Mouse (Mus musculus): ENCODE results near the gene Rbm38. TPM values are rescaled to one million over a fixed set of nuclear protein-coding genes. Genes with fewer than 3 reads are reported as not detected.

The Rbm38 gene
- polyA plus RNA-seq, 1 experiment from 2014 or later, result 12.6 TPM

- Histone ChIP-seq H3K79me2 (ENCODE audit: inconsistent target) (no peaks in the 10 kb centered on the region), H3K36me3 (ENCODE audit: inconsistent target) (no peaks in the 10 kb centered on the region), H3K27ac (no peak overlapping the region), H3K4me3 (ENCODE audit: inconsistent target) (no peak overlapping the region)
- WGBS (ENCODE audit: missing documents), result 81% methylated on average over 7 of the region's 8 CpGs
Measured at GRCm38 (mm10) chr2:173050604-173051382, 30.5 kb downstream of the Rbm38 start.

DNA sequence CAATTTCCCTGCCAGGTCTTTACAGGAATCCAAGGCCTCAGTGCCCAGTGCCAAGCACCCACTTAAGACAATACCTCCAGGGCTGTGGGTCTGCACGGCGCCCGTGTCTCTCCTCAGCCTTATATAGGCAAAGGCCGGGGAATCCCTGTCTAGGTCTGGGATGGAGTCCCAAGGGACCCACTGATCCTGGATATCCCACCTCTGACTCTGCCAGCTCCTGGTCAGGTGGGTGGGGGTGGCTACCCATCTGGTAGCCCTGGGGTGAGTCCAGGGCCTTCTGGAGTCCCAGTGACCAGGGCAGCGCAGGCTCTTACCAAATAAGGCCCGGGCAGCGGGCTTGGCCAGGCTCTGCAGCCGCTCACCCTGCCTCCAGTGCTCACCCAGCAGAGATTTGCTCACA, 32.6 kb downstream of the Rbm38 start:
- WGBS (ENCODE audit: missing documents), result 85% methylated on average over 8 of the region's 8 CpGs
- H3K36me3 ChIP-seq (ENCODE audit: inconsistent target), result no peaks in the 10 kb centered on the region
- H3K79me2 ChIP-seq (ENCODE audit: inconsistent target), result no peaks in the 10 kb centered on the region
- no peak overlapping the region for H3K4me3 ChIP-seq (ENCODE audit: inconsistent target)
- no peak overlapping the region for H3K27ac ChIP-seq

DNA sequence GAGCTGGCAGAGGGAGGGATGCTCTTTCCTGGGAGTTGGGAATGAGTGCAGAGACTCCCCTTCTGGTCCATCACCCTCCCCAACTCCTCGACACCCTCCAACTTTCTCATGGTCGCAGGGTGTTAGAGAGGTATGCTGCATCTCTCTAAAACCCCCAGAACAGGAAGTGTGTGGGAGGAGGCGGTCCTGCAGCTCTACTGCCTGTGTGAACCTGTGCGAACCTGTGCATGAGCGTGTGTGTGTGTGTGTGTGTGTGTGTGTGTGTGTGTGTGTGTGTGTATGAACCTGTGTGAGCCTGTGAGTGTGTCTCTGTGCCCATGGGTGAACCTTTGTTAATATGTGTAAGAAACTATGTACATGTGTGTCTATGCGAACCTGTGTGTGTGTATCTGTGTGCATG, 33.5 kb downstream of the Rbm38 start:
- 62% methylated on average over 6 of the region's 6 CpGs for WGBS (ENCODE audit: missing documents)
- Histone ChIP-seq H3K36me3 (ENCODE audit: inconsistent target) (no peaks in the 10 kb centered on the region), H3K4me3 (ENCODE audit: inconsistent target) (no peak overlapping the region), H3K27ac (no peak overlapping the region), H3K79me2 (ENCODE audit: inconsistent target) (no peaks in the 10 kb centered on the region)

DNA sequence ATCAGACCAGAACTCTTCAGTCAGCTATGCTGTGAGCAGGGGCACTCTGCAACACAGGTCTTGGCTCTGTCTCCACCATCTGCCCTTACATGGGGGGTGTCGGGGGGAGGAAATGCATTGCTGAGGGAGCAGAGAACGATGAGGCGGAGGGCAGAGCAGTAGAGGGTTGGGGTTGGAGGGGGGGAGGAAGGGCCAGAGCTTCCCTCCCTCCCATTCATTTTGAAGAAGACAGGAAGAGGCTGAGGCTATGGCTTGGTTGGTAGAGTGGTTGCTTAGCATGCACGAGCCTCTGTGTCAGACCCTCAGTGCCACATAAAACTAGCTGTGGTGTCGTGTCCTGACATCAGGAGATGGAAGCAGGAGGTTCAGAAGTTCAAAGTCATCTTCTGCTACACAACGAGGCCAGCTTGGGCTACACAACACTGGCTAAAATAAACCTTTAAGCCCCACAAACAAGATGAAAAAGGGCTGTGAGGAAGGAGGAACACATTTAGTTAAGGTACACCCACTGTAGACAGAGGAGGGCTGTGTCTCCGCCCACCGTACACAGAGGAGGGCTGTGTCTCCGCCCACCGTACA, 36.1 kb downstream of the Rbm38 start:
- WGBS (ENCODE audit: missing documents), result 61% methylated on average over 7 of the region's 10 CpGs
- Histone ChIP-seq H3K36me3 (ENCODE audit: inconsistent target) (no peaks in the 10 kb centered on the region), H3K79me2 (ENCODE audit: inconsistent target) (no peaks in the 10 kb centered on the region), H3K27ac (no peak overlapping the region), H3K4me3 (ENCODE audit: inconsistent target) (no peak overlapping the region)

DNA sequence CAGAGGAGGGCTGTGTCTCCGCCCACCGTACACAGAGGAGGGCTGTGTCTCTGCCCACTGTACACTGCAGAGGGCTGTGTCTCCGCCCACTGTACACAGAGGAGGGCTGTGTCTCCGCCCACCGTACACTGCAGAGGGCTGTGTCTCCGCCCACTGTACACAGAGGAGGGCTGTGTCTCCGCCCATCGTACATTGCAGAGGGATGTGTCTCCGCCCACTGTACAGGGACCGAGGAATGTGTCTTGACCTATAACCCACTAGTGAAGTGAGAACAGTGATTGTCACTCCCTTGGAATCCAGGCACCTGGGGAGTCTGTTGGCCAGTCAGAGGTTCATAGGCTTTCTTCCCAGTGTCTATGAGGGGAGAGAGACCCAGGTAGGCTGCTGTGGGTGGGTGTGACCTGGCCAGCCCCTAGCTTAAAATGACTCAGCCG, 36.6 kb downstream of the Rbm38 start:
- no peak overlapping the region for H3K4me3 ChIP-seq (ENCODE audit: inconsistent target)
- H3K36me3 ChIP-seq (ENCODE audit: inconsistent target), result no peaks in the 10 kb centered on the region
- H3K79me2 ChIP-seq (ENCODE audit: inconsistent target), result no peaks in the 10 kb centered on the region
- 72% methylated on average over 8 of the region's 11 CpGs for WGBS (ENCODE audit: missing documents)
- H3K27ac ChIP-seq, result no peak overlapping the region

- H3K27ac ChIP-seq, result no peak overlapping the region
- H3K36me3 ChIP-seq (ENCODE audit: inconsistent target), result no peaks in the 10 kb centered on the region
- no peak overlapping the region for H3K4me3 ChIP-seq (ENCODE audit: inconsistent target)
- 82% methylated on average over 10 of the region's 10 CpGs for WGBS (ENCODE audit: missing documents)
- H3K79me2 ChIP-seq (ENCODE audit: inconsistent target), result no peaks in the 10 kb centered on the region
Measured at GRCm38 (mm10) chr2:173057623-173058022, 37.3 kb downstream of the Rbm38 start.

DNA sequence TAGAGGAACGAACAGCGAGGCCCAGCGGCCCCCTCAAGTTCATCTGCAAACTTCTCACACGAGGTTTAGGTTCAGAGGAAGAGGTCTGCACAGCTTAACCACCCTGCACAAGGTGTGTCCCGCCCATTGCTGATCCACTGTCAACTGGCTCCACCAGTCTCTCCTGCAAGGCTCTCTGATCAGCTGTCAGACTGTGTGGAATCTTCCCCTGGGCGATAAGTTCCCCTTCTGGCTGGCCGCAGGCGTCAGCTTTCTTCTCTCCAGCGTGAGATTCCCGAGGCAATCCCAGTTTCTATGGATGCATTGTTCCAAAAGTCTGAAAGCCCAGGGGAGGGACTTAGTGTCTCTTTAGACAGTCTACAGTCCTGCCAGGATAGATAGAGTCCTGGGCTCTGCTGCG, 38.0 kb downstream of the Rbm38 start:
- WGBS (ENCODE audit: missing documents), result 70% methylated on average over 11 of the region's 11 CpGs
- Histone ChIP-seq H3K36me3 (ENCODE audit: inconsistent target) (no peaks in the 10 kb centered on the region), H3K27ac (no peak overlapping the region), H3K79me2 (ENCODE audit: inconsistent target) (no peaks in the 10 kb centered on the region), H3K4me3 (ENCODE audit: inconsistent target) (no peak overlapping the region)

GRCm38 (mm10) chr2:173060450-173060849, 40.2 kb downstream of the Rbm38 start:
- Histone ChIP-seq H3K36me3 (ENCODE audit: inconsistent target) (no peaks in the 10 kb centered on the region), H3K27ac (no peak overlapping the region), H3K4me3 (ENCODE audit: inconsistent target) (no peak overlapping the region), H3K79me2 (ENCODE audit: inconsistent target) (no peaks in the 10 kb centered on the region)
- WGBS (ENCODE audit: missing documents), result 80% methylated on average over 9 of the region's 9 CpGs

- Histone ChIP-seq H3K36me3 (ENCODE audit: inconsistent target) (no peaks in the 10 kb centered on the region), H3K4me3 (ENCODE audit: inconsistent target) (peak overlapping the region; percentile 2; the same call in 1 of the 2 replicates), H3K79me2 (ENCODE audit: inconsistent target) (no peaks in the 10 kb centered on the region), H3K27ac (peak overlapping the region; percentile 58)
- whole genome bisulfite sequencing (ENCODE audit: missing documents), result 2% methylated on average over 15 of the region's 15 CpGs
Measured at GRCm38 (mm10) chr2:173061443-173062351, 41.4 kb downstream of the Rbm38 start.

- no peaks in the 10 kb centered on the region for H3K79me2 ChIP-seq (ENCODE audit: inconsistent target)
- no peaks in the 10 kb centered on the region for H3K36me3 ChIP-seq (ENCODE audit: inconsistent target)
- WGBS (ENCODE audit: missing documents), result no CpG with 5 or more reads among the region's 1 CpGs
- H3K4me3 ChIP-seq (ENCODE audit: inconsistent target), result no peak overlapping the region
- H3K27ac ChIP-seq, result no peak overlapping the region
Measured at GRCm38 (mm10) chr2:173063219-173063618, 42.9 kb downstream of the Rbm38 start.

DNA sequence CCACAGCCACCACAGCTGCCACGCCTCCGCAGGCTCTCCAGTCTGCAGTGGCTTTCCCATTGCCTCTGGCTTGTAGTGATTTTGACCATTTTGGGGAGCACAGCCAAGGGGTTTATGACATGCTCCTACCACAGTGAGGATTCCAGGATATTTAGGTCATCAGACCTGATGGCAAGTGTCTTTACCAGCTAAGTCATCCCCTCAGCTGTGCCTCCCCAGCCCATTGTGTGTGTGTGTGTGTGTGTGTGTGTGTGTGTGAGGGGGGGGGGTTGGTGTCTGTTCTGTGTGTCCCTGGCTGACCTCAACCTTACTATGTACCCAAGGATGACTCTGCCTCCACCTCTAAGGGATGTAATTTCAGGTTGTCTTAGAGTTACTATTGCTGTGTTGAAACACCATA, 44.6 kb downstream of the Rbm38 start:
- 94% methylated on average over 2 of the region's 2 CpGs for WGBS (ENCODE audit: missing documents)
- H3K79me2 ChIP-seq (ENCODE audit: inconsistent target), result no peaks in the 10 kb centered on the region

DNA sequence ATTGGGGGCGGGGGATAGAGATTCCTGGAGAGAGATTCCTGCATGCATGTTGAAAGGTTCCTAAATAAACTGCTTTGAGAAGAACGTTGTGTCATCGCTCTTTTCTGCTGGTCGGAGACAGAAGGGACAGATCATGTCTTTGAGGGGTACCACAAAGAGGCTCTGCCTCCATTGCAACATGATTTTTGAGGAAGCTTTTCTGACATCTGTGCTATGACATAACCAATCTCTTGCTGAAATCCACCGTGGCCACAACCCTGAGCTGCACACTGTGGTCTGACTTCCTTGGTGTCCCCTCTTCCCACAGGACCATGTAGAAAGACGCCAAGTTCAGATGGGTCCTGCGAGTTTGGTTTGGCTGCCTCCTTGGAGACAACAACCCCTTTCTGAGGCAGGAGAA, 52.6 kb downstream of the Rbm38 start:
- Histone ChIP-seq H3K4me3 (ENCODE audit: inconsistent target) (no peak overlapping the region), H3K27ac (no peak overlapping the region), H3K79me2 (ENCODE audit: inconsistent target) (no peaks in the 10 kb centered on the region), H3K36me3 (ENCODE audit: inconsistent target) (no peaks in the 10 kb centered on the region)
- WGBS (ENCODE audit: missing documents), result 4% methylated on average over 7 of the region's 7 CpGs

More for the DNA sequence above, 44.6 kb downstream of the Rbm38 start:
- H3K36me3 ChIP-seq (ENCODE audit: inconsistent target), result no peaks in the 10 kb centered on the region
- no peak overlapping the region for H3K27ac ChIP-seq
- H3K4me3 ChIP-seq (ENCODE audit: inconsistent target), result no peak overlapping the region

DNA sequence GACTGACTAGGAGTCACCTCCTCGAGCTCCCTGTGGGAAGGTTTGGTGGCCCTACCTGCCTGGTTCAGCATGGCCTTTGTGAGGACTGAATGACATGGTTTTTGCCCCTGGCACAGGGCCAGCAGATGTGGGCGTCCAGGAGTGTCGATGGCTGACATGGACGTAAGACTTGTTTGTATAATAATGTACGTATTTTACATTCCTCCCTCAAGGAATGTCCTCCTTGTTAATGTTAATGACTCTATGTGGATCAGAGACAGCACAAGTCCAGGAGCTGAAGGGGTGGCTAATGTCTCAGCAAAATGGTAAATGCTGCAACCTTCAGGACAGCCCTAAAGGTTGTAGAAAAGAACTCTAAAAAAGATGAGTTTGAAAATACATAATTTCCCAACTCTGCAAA, 53.4 kb downstream of the Rbm38 start:
- Histone ChIP-seq H3K27ac (no peak overlapping the region), H3K4me3 (ENCODE audit: inconsistent target) (no peak overlapping the region), H3K79me2 (ENCODE audit: inconsistent target) (no peaks in the 10 kb centered on the region), H3K36me3 (ENCODE audit: inconsistent target) (no peaks in the 10 kb centered on the region)
- WGBS (ENCODE audit: missing documents), result 70% methylated on average over 4 of the region's 5 CpGs

- no peaks in the 10 kb centered on the region for H3K79me2 ChIP-seq (ENCODE audit: inconsistent target)
- no peak overlapping the region for H3K4me3 ChIP-seq (ENCODE audit: inconsistent target)
- WGBS (ENCODE audit: missing documents), result 94% methylated on average over 9 of the region's 9 CpGs
- H3K36me3 ChIP-seq (ENCODE audit: inconsistent target), result no peaks in the 10 kb centered on the region
- H3K27ac ChIP-seq, result no peak overlapping the region
Measured at GRCm38 (mm10) chr2:173076921-173077320, 56.6 kb downstream of the Rbm38 start.

All from macrophage (primary cell).